Mouse (Mus musculus) forebrain, embryonic 10.5 days (tissue): ENCODE data around the gene Ndn. TPM values are rescaled to one million over a fixed set of nuclear protein-coding genes. Genes with fewer than 3 reads are reported as not detected.

Experiments
- DNase-seq: peaks from one replicate; pipeline ENCODE4 v3.0.0-alpha.2; 2017; ENCODE audit warnings: low spot score; ENCODE audit errors: extremely low spot score
- H3K27ac ChIP-seq: fragments of 300-500 bp; sonication (generic); 2 replicates; pipeline ENCODE4 v1.5.1; 2016; ENCODE audit warnings: mild to moderate bottlenecking
- H3K27me3 ChIP-seq: fragments of 300-500 bp; sonication (generic); 2 replicates; pipeline ENCODE4 v1.6.1; 2016; ENCODE audit warnings: mild to moderate bottlenecking; ENCODE audit not compliant: poor library complexity, severe bottlenecking
- H3K36me3 ChIP-seq: fragments of 300-500 bp; sonication (generic); replicated peaks from 2 replicates; pipeline ENCODE4 v1.6.1; 2016; ENCODE audit warnings: mild to moderate bottlenecking, moderate library complexity
- H3K4me1 ChIP-seq: fragments of 300-500 bp; sonication (generic); 2 replicates; pipeline ENCODE4 v1.6.1; 2016
- H3K4me3 ChIP-seq: fragments of 300-500 bp; sonication (generic); 2 replicates; pipeline ENCODE4 v1.5.1; 2016; ENCODE audit warnings: mild to moderate bottlenecking, moderate library complexity
- H3K9me3 ChIP-seq: fragments of 300-500 bp; sonication (generic); 2 replicates; pipeline ENCODE4 v1.6.1; 2016; ENCODE audit warnings: mild to moderate bottlenecking, moderate library complexity
- WGBS: fragments of 180-500 bp; shearing (Covaris S2); methylation state at CpG from one replicate; pipeline ENCODE4 v1.1.7; 2016; 5-methylcytosine and 5-hydroxymethylcytosine counted together
- polyA plus RNA-seq: library from polyadenylated mRNA; unstranded; fragments of >200 nt; fragmentation: Nextera tagmentation; extraction: Ambion mirVana; gene quantifications from 2 replicates; pipeline ENCODE4 v1.2.1, GENCODE M21; 2016

The Ndn gene
- 70.7 and 79.9 TPM in 2 replicates for polyA plus RNA-seq

- Histone ChIP-seq H3K4me3 (no peak within 1 kb of the TSS), H3K9me3 (peaks cover 23% of the 10 kb centered on the region), H3K4me1 (peaks cover 20% of the 10 kb centered on the region), H3K27me3 (no peaks in the 10 kb centered on the region), H3K36me3 (peaks cover 4% of the 10 kb centered on the region; the same call in 1 of the 2 replicates), H3K27ac (no peak within 1 kb of the TSS)
- DNase-seq: no peak
- 82% methylated on average over 1 of the region's 1 CpGs for WGBS
These were observed at the start of gene Ndn for GRCm38 (mm10) chr7:62346269-62346668. Gene Ndn, plus strand, starts transcription at chr7:62346569.

- no peaks in the 10 kb centered on the region; the same call in 1 of the 2 replicates for H3K27me3 ChIP-seq
- H3K36me3 ChIP-seq: no peaks in the 10 kb centered on the region
- no peak overlapping the region for H3K27ac ChIP-seq
- peaks cover 14% of the 10 kb centered on the region for H3K4me1 ChIP-seq
- 50% methylated on average over 3 of the region's 3 CpGs for WGBS
- no peak overlapping the region for H3K4me3 ChIP-seq
- no peak for DNase-seq
- peaks cover 6% of the 10 kb centered on the region; the same call in 1 of the 2 replicates for H3K9me3 ChIP-seq
These were observed 43.9 kb upstream of the Ndn start for GRCm38 (mm10) chr7:62302451-62302850.

- H3K4me3 ChIP-seq: no peak overlapping the region
- H3K4me1 ChIP-seq: peaks cover 25% of the 10 kb centered on the region
- H3K27ac ChIP-seq: no peak overlapping the region; the same call in 1 of the 2 replicates
- 48% methylated on average over 6 of the region's 6 CpGs for WGBS
- no peak for DNase-seq
- H3K27me3 ChIP-seq: no peaks in the 10 kb centered on the region
- no peaks in the 10 kb centered on the region for H3K36me3 ChIP-seq
- H3K9me3 ChIP-seq: peaks cover 6% of the 10 kb centered on the region; the same call in 1 of the 2 replicates
These were observed 39.3 kb upstream of the Ndn start for GRCm38 (mm10) chr7:62306896-62307614.

GRCm38 (mm10) chr7:62316793-62317192 lies 29.6 kb upstream of the Ndn start:
- Histone ChIP-seq H3K27ac (no peak overlapping the region), H3K36me3 (no peaks in the 10 kb centered on the region), H3K9me3 (peaks cover 11% of the 10 kb centered on the region; the same call in 1 of the 2 replicates), H3K4me3 (no peak overlapping the region), H3K27me3 (no peaks in the 10 kb centered on the region), H3K4me1 (no peaks in the 10 kb centered on the region)
- no peak for DNase-seq
- 85% methylated on average over 5 of the region's 5 CpGs for WGBS

- Histone ChIP-seq H3K4me3 (no peak overlapping the region), H3K27me3 (no peaks in the 10 kb centered on the region), H3K36me3 (peaks cover 10% of the 10 kb centered on the region), H3K27ac (no peak overlapping the region), H3K9me3 (peaks cover 24% of the 10 kb centered on the region), H3K4me1 (peaks cover 16% of the 10 kb centered on the region)
- DNase-seq: no peak
- 38% methylated on average over 1 of the region's 1 CpGs for WGBS
These were observed 958 bp upstream of the Ndn start for GRCm38 (mm10) chr7:62345411-62345810.

- Histone ChIP-seq H3K4me1 (peaks cover 21% of the 10 kb centered on the region), H3K27ac (peak overlapping the region; percentile 87), H3K27me3 (no peaks in the 10 kb centered on the region), H3K4me3 (peak overlapping the region; percentile 58), H3K36me3 (no peaks in the 10 kb centered on the region), H3K9me3 (peaks cover 17% of the 10 kb centered on the region)
- DNase-seq: peak; percentile 80
- WGBS: 12% methylated on average over 42 of the region's 42 CpGs
These were observed 1.9 kb downstream of the Ndn start for GRCm38 (mm10) chr7:62348106-62348803.

- WGBS: 38% methylated on average over 17 of the region's 17 CpGs
- peak overlapping the region; percentile 58 for H3K4me3 ChIP-seq
- peaks cover 14% of the 10 kb centered on the region for H3K9me3 ChIP-seq
- H3K4me1 ChIP-seq: peaks cover 21% of the 10 kb centered on the region
- no peaks in the 10 kb centered on the region for H3K36me3 ChIP-seq
- no peaks in the 10 kb centered on the region for H3K27me3 ChIP-seq
- DNase-seq: no peak
- H3K27ac ChIP-seq: peak overlapping the region; percentile 87
These were observed 2.4 kb downstream of the Ndn start for GRCm38 (mm10) chr7:62348804-62349190.

GRCm38 (mm10) chr7:62351266-62351665 lies 4.9 kb downstream of the Ndn start:
- no peak for DNase-seq
- Histone ChIP-seq H3K36me3 (no peaks in the 10 kb centered on the region), H3K4me3 (no peak overlapping the region), H3K4me1 (peaks cover 21% of the 10 kb centered on the region), H3K27ac (no peak overlapping the region), H3K9me3 (peaks cover 14% of the 10 kb centered on the region), H3K27me3 (no peaks in the 10 kb centered on the region)
- WGBS: 63% methylated on average over 8 of the region's 8 CpGs

- H3K27me3 ChIP-seq: no peaks in the 10 kb centered on the region
- no peak overlapping the region for H3K27ac ChIP-seq
- 0 out of 2 replicates have a peak, but pooled peaks cover 4% of the 10 kb centered on the region for H3K9me3 ChIP-seq
- no peak overlapping the region for H3K4me3 ChIP-seq
- no peak for DNase-seq
- no peaks in the 10 kb centered on the region for H3K4me1 ChIP-seq
- 64% methylated on average over 7 of the region's 7 CpGs for WGBS
- no peaks in the 10 kb centered on the region for H3K36me3 ChIP-seq
These were observed 18.8 kb downstream of the Ndn start for GRCm38 (mm10) chr7:62365039-62365636.

- Histone ChIP-seq H3K4me3 (no peak overlapping the region), H3K36me3 (no peaks in the 10 kb centered on the region), H3K9me3 (0 out of 2 replicates have a peak, but pooled peaks cover 4% of the 10 kb centered on the region), H3K27me3 (no peaks in the 10 kb centered on the region), H3K4me1 (no peaks in the 10 kb centered on the region), H3K27ac (no peak overlapping the region)
- WGBS: 84% methylated on average over 8 of the region's 8 CpGs
- DNase-seq: no peak
These were observed 20.4 kb downstream of the Ndn start for GRCm38 (mm10) chr7:62366730-62367129.

GRCm38 (mm10) chr7:62375658-62376057 lies 29.3 kb downstream of the Ndn start:
- no peak for DNase-seq
- peaks cover 44% of the 10 kb centered on the region for H3K9me3 ChIP-seq
- 43% methylated on average over 4 of the region's 4 CpGs for WGBS

GRCm38 (mm10) chr7:62376510-62377304 lies 30.3 kb downstream of the Ndn start, which contains the start of gene Magel2:
Gene Magel2, plus strand, starts transcription at chr7:62377010.
- WGBS: 23% methylated on average over 31 of the region's 31 CpGs
- Histone ChIP-seq H3K4me1 (peaks cover 25% of the 10 kb centered on the region), H3K27me3 (no peaks in the 10 kb centered on the region), H3K36me3 (peaks cover 15% of the 10 kb centered on the region; the same call in 1 of the 2 replicates), H3K9me3 (peaks cover 48% of the 10 kb centered on the region), H3K4me3 (peak within 1 kb of the TSS; percentile 56), H3K27ac (peak within 1 kb of the TSS; percentile 71)
- DNase-seq: peak; percentile 58

More at GRCm38 (mm10) chr7:62375658-62376057, 29.3 kb downstream of the Ndn start:
- Histone ChIP-seq H3K27ac (no peak overlapping the region), H3K4me1 (peaks cover 25% of the 10 kb centered on the region), H3K27me3 (no peaks in the 10 kb centered on the region), H3K36me3 (peaks cover 15% of the 10 kb centered on the region; the same call in 1 of the 2 replicates), H3K4me3 (no peak overlapping the region)
